Mouse (Mus musculus) liver, postnatal 0 days (tissue): ENCODE measurements around the gene Prune1. TPM values are rescaled to one million over a fixed set of nuclear protein-coding genes. Genes with fewer than 3 reads are reported as not detected.
A peak's percentile ranks its signal among the peaks of the same experiment; 100 is the strongest.

Experiments used
- ATAC-seq: fragments of 200-750 bp; cut with Nextera tagmentation; 2 replicates; pipeline ENCODE4 v1.8.0; 2017; ENCODE audit warnings: mild to moderate bottlenecking, moderate library complexity
- DNase-seq: peaks from one replicate; pipeline ENCODE4 v3.0.0-alpha.2; 2016
- H3K27ac ChIP-seq: fragments of 300-500 bp; sonication (generic); 2 replicates; pipeline ENCODE4 v1.5.1; 2014; ENCODE audit warnings: antibody characterized with exemption, moderate library complexity, mild to moderate bottlenecking, low read depth
- H3K27me3 ChIP-seq: fragments of 300-500 bp; sonication (generic); 2 replicates; pipeline ENCODE4 v1.6.1; 2014; ENCODE audit warnings: low read length, control low read depth, mixed read lengths; ENCODE audit not compliant: insufficient read depth
- H3K36me3 ChIP-seq: fragments of 300-500 bp; sonication (generic); replicated peaks from 2 replicates; pipeline ENCODE4 v1.6.1; 2014; ENCODE audit warnings: mild to moderate bottlenecking, control low read depth, low read length, moderate library complexity, mixed read lengths; ENCODE audit not compliant: insufficient read depth
- H3K4me1 ChIP-seq: fragments of 300-500 bp; sonication (generic); 2 replicates; pipeline ENCODE4 v1.6.1; 2014; ENCODE audit warnings: antibody characterized with exemption, mild to moderate bottlenecking, control low read depth; ENCODE audit not compliant: insufficient read depth
- H3K4me2 ChIP-seq: fragments of 300-500 bp; sonication (generic); 2 replicates; pipeline ENCODE4 v1.6.1; 2014; ENCODE audit warnings: low read depth, mild to moderate bottlenecking, low read length, moderate library complexity, mixed read lengths
- H3K4me3 ChIP-seq: fragments of 300-500 bp; sonication (generic); 2 replicates; pipeline ENCODE4 v1.5.1; 2014; ENCODE audit warnings: low read depth, low read length
- H3K9ac ChIP-seq: fragments of 300-500 bp; sonication (generic); replicated peaks from 2 replicates; pipeline ENCODE4 v1.6.1; 2014; ENCODE audit warnings: mild to moderate bottlenecking, moderate library complexity
- H3K9me3 ChIP-seq: fragments of 300-500 bp; sonication (generic); 2 replicates; pipeline ENCODE4 v1.6.1; 2016; ENCODE audit warnings: mild to moderate bottlenecking, control low read depth, low read length, mixed read lengths
- CTCF ChIP-seq: sonication (generic); IDR thresholded peaks from 2 replicates; pipeline ENCODE4 v1.5.1; 2016; ENCODE audit warnings: antibody characterized with exemption, low read depth
- EP300 ChIP-seq: IDR thresholded peaks from 2 replicates; pipeline ENCODE4 v1.6.1; 2016; ENCODE audit warnings: antibody characterized with exemption, low read depth, mild to moderate bottlenecking
- whole genome bisulfite sequencing: fragments of 180-500 bp; shearing (Covaris S2); extraction: QIAGEN DNeasy Blood & Tissue Kit; methylation state at CpG from one replicate; pipeline ENCODE4 v1.1.7; 2014; ENCODE audit not compliant: insufficient replicate concordance; 5-methylcytosine and 5-hydroxymethylcytosine counted together
- polyA plus RNA-seq: library from polyadenylated mRNA; unstranded; fragments of >200 nt; fragmentation: Nextera tagmentation; extraction: Ambion mirVana; gene quantifications from 2 replicates; pipeline ENCODE4 v1.2.1, GENCODE M21; 2015

Gene Prune1
- polyA plus RNA-seq, 1 experiment from 2014 or later, result 10.6 TPM

DNA sequence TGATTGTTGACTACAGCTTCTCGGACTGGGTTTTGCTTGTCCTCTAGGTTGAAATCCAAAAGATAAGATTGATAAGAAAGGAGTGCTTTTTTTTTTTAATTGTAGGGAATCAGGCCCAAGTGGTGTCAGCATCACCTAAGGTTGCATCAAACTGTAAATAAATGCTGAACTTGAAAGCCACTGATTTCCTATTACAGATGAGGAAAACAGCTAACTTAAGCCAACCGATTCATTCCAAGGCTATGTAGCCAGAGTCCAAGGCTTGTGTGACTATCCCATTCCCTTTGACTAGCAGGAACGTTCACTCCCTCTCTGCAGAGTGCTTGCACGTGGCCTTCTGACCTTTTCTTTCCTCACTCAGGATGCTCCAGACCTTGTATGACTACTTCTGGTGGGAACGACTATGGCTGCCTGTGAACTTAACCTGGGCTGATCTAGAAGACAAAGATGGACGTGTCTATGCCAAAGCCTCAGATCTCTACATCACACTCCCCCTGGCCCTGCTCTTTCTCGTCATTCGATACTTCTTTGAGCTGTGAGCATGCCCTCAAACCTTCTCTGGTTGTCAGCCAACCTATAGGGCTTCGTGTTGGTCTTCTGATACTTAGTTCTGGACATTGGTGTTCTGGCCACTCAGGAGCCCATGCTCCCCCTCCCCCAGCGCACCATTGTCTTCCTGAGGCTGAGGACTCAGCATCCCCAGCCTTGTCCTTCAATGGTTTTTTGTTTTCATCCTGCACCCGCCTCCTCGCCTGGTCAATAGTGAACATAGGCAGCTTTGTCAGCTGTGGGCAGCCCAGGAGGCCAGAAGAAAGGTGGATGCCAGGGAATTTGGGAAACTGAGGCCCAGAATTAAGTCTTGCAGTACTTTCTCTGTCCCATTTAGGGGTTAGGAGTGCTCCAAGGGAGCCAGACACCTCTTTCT is 38.1 kb upstream of the Prune1 start:
- DNase-seq (no peak), ATAC-seq (no peak)
- no peak overlapping the region for H3K9ac ChIP-seq
- H3K36me3 ChIP-seq, result peaks cover 50% of the 10 kb centered on the region
- H3K4me1 ChIP-seq, result peaks cover 40% of the 10 kb centered on the region
- peak overlapping the region; percentile 58; the same call in 1 of the 2 replicates for H3K4me2 ChIP-seq
- 72% methylated on average over 12 of the region's 12 CpGs for WGBS
- no peak for TF ChIP-seq CTCF
- TF ChIP-seq EP300, result no peak
- no peaks in the 10 kb centered on the region for H3K9me3 ChIP-seq
- H3K4me3 ChIP-seq, result no peak overlapping the region
- H3K27ac ChIP-seq, result peak overlapping the region; percentile 72
- H3K27me3 ChIP-seq, result no peaks in the 10 kb centered on the region

DNA sequence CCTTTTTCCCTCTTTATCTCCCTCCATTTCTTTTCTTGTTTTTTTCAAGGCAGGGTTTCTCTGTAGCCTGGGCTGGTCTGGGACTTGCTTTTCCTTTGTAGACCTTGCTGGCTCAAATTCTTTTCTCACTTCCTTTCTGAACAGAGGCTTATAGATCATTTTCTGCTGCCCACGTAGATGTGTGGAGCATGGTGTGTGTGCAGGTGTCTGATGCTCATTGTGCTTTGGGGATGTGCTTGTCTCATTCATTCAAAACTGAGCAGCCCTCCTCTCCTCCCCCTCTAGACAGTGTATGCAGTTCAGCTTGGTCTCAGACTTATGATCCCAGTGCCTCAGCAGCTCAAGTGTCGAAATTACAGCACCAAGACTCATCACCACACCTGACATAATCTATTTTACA is 37.2 kb upstream of the Prune1 start:
- Histone ChIP-seq H3K9me3 (no peaks in the 10 kb centered on the region), H3K4me3 (peak overlapping the region; percentile 13), H3K9ac (peak overlapping the region; percentile 40), H3K27me3 (no peaks in the 10 kb centered on the region), H3K36me3 (peaks cover 41% of the 10 kb centered on the region), H3K4me2 (peak overlapping the region; percentile 58), H3K27ac (peak overlapping the region; percentile 72), H3K4me1 (peaks cover 47% of the 10 kb centered on the region)
- 43% methylated on average over 2 of the region's 2 CpGs for WGBS
- no peak for DNase-seq
- TF ChIP-seq EP300 (no peak), CTCF (no peak)
- ATAC-seq, result no peak

DNA sequence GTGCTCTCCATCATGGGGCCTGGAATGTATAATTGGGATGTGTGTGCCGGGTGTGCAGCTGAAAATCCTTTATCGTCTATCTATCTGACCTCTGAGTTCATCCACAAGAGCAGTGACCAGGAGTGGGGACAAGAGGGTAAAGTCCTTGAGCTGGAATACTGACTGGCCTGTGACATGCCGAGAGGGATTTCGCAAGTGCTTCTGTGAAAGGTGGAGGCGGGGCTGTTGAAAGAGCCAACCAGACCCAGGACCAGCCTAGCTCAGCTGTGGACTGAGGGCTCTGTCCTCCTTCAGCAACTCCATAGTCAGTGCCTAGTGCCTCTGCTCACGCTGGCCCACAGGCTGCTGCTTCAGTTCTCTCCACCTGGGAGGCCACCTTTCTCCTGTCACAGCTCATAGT is 36.7 kb upstream of the Prune1 start:
- H3K27ac ChIP-seq, result peak overlapping the region; percentile 72
- H3K4me1 ChIP-seq, result peaks cover 46% of the 10 kb centered on the region
- peak overlapping the region; percentile 58 for H3K4me2 ChIP-seq
- H3K36me3 ChIP-seq, result peaks cover 36% of the 10 kb centered on the region
- H3K4me3 ChIP-seq, result peak overlapping the region; percentile 13
- no peaks in the 10 kb centered on the region for H3K27me3 ChIP-seq
- peak; percentile 80 for DNase-seq
- peak overlapping the region; percentile 40 for H3K9ac ChIP-seq
- no peak for TF ChIP-seq CTCF
- peak; percentile 53; the same call in 1 of the 2 replicates for TF ChIP-seq EP300
- no peaks in the 10 kb centered on the region for H3K9me3 ChIP-seq
- 54% methylated on average over 6 of the region's 6 CpGs for WGBS
- peak; percentile 71 for ATAC-seq

DNA sequence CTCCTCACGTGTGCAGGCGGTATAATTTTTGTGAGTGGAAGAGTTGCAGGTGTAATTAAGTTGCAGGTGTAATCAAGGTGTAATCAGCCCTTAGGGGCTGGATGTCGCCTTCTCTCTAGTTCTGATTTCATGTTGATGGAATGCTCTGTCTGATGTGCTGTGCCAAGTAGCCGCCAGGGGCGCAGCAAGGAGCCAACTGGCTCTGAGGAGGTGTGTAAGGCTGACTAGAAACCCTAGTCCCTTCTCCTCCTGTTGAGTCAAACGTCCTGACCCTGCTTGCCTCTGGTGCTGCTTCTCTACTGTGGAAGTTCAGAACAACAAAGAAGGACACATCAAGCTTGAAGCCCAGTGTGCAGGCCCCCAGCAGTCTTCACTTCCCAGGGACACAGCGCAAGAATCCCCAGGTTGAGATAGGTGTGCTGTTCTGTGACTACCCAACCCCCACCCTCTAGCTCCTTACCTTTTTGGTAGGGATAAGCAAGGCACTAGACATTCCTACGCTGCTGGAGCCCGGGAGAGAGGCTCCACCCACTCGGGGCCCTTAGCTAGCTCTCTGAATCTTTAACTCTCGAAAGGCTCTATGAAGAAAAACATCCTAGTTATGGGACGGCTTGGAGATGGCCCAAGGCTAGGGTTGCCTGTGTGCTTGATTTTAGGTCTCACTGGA is 35.7 kb upstream of the Prune1 start:
- H3K9ac ChIP-seq, result peak overlapping the region; percentile 49
- no peak for ATAC-seq
- H3K9me3 ChIP-seq, result no peaks in the 10 kb centered on the region
- peak; percentile 72 for DNase-seq
- TF ChIP-seq CTCF (peak; percentile 85), EP300 (no peak)
- H3K4me2 ChIP-seq, result peak overlapping the region; percentile 58
- peak overlapping the region; percentile 72 for H3K27ac ChIP-seq
- H3K27me3 ChIP-seq, result no peaks in the 10 kb centered on the region
- WGBS, result 30% methylated on average over 12 of the region's 12 CpGs
- peaks cover 26% of the 10 kb centered on the region for H3K36me3 ChIP-seq
- H3K4me3 ChIP-seq, result 0 out of 2 replicates have a peak overlapping the region, but pooled peaks have one; percentile 11
- H3K4me1 ChIP-seq, result peaks cover 48% of the 10 kb centered on the region

DNA sequence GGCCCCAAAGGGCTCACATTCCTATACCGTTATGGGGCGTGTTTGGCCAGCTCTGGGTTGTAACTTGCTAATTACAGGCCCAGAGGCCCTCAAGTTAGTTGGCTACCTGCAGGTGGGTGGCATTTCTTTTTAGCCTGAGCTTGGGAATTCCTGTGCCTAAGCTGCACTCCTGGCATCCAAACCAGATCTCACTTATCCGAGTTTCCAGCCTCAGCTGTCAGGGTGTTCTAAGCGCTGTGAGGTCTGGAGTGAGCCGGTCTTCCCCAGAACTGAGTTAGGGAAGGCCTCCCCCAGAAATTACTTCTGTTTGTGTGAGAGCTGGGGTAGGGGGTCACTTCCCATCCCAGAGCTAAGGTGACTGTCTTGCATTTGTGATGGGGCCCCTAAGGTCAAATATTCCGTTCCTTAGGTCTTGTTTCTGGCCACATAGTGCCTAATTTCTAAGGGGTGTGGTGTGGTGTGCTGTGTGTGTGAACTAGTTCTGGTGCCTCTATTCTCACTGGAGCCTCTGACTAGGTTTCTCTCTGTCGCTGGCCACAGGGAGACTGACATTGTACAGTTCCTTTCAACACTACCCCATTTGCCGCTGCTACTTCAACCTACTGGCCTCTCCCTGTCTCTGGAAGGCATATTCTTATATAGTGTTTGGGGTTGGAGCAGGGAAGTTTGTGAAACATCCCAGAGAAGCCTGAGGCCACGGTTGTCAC is 34.1 kb upstream of the Prune1 start:
- DNase-seq, result no peak
- ATAC-seq, result no peak
- Histone ChIP-seq H3K4me2 (peak overlapping the region; percentile 87), H3K36me3 (peaks cover 10% of the 10 kb centered on the region), H3K4me1 (peaks cover 56% of the 10 kb centered on the region), H3K9me3 (no peaks in the 10 kb centered on the region), H3K27me3 (no peaks in the 10 kb centered on the region), H3K27ac (peak overlapping the region; percentile 96), H3K9ac (peak overlapping the region; percentile 94), H3K4me3 (peak overlapping the region; percentile 78)
- TF ChIP-seq CTCF (no peak), EP300 (no peak)
- 3% methylated on average over 9 of the region's 9 CpGs for WGBS
